Mouse (Mus musculus) erythroblast, embryonic 14.5 days (primary cell): ENCODE measurements around the gene A930018P22Rik. TPM values are rescaled to one million over a fixed set of nuclear protein-coding genes. Genes with fewer than 3 reads are reported as not detected.
"Not testable (repeated sequence)": the region's sequence is repeated elsewhere in the genome, so short reads cannot be mapped to it uniquely, and the experiment has no call there.

Experiments used
- H3K27me3 ChIP-seq: 2 replicates; pipeline ENCODE4 v1.6.1; 2012; ENCODE audit warnings: inconsistent platforms; ENCODE audit not compliant: control insufficient read depth
- H3K36me3 ChIP-seq: 2 replicates; pipeline ENCODE4 v1.6.1; 2012; ENCODE audit warnings: mild to moderate bottlenecking, inconsistent platforms; ENCODE audit not compliant: control insufficient read depth
- H3K4me1 ChIP-seq: 2 replicates; pipeline ENCODE4 v1.6.1; 2012; ENCODE audit warnings: inconsistent platforms; ENCODE audit not compliant: control insufficient read depth
- H3K4me3 ChIP-seq: replicated peaks from 2 replicates; pipeline ENCODE3; 2012; ENCODE audit warnings: moderate library complexity, mild to moderate bottlenecking, inconsistent platforms
- H3K9me3 ChIP-seq: 2 replicates; pipeline ENCODE4 v1.6.1; 2012; ENCODE audit warnings: low read length, inconsistent platforms, mixed read lengths; ENCODE audit not compliant: control insufficient read depth
- GATA1 ChIP-seq: IDR thresholded peaks from 2 replicates; pipeline ENCODE4 v1.6.1; 2012; ENCODE audit warnings: low read length, inconsistent platforms, mixed read lengths
- TAL1 ChIP-seq: IDR thresholded peaks from 3 replicates; pipeline ENCODE4 v1.6.1; 2012; ENCODE audit warnings: low read length, inconsistent platforms, mixed read lengths
- polyA plus RNA-seq: library from polyadenylated mRNA; stranded (reverse); fragments of >175 nt; gene quantifications from 2 replicates; pipeline ENCODE4 v1.2.3, GENCODE M21; 2012

Gene A930018P22Rik
- polyA plus RNA-seq: 0.86 and 0.96 TPM in 2 replicates

DNA sequence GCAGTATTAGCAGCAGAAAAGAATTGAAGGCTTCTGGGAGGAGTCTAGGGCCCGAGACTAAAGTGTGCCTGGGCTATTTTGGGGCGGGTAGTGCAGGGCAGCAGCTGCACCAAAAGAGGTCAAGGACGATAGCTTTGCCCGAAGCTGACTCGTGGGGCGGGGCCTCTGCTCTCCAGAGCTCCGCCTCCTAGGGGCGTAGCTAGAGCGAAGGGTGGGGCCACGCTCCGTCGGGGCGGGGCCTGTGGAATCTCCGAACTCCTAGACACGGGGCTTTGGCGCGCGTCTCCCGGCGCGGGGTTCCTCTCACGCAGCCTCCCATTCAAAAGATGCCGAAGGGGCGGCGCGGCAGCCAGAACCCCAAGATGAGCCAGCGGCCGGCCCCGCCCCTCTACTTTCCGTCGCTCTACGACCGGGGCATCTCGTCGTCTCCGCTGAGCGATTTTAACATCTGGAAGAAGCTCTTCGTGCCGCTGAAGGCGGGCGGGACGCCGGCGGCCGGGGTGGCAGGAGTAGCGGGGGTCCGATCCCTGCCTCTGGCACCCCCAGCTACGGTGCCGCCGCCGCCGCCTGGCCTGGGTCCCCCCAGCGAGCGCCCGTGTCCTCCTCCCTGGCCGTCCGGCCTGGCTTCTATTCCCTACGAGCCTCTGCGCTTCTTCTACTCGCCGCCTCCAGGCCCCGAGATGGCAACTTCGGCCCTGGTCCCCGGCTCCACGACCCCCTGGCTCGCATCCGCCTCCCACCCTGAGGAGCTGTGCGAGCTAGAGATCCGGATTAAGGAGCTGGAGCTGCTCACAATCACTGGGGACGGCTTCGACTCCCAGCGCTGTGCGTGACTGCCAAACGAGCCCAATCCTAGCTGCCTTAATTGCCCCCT lies at the start of gene A930018P22Rik:
Gene A930018P22Rik (plus strand): TSS at position 265 of the 874 bp plus-strand sequence.
- Histone ChIP-seq H3K4me3 (peak within 1 kb of the TSS; percentile 72), H3K27me3 (peaks cover 34% of the 10 kb centered on the region), H3K36me3 (peaks cover 24% of the 10 kb centered on the region), H3K9me3 (peaks cover 2% of the 10 kb centered on the region; the same call in 1 of the 2 replicates), H3K4me1 (peaks cover 74% of the 10 kb centered on the region)
- TF ChIP-seq TAL1: no peak
- TF ChIP-seq GATA1: no peak

DNA sequence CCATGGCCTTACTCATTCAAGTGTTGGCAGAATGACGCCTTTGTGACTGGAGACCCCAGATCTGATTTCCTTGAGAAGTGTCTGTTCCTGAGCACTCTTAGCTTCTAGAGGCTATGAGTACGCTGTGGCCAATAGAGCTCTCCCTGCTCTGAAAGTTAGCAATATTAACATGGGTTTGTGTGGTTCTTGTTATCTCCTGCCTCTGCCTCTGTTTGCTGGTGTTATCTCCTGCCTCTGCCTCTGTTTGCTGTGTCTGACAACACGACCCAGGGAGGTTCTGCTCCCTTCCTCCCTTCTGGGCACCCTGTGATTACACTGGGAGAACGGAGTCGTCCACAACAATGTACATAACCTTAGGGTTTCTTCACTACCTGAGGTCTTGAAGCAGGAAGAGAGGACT lies 44.3 kb upstream of the A930018P22Rik start:
- not testable (repeated sequence) for H3K9me3 ChIP-seq, H3K27me3 ChIP-seq
- TF ChIP-seq TAL1: peak; percentile 55
- TF ChIP-seq GATA1: peak; percentile 82
- peaks cover 17% of the 10 kb centered on the region for H3K36me3 ChIP-seq
- H3K4me1 ChIP-seq: peaks cover 51% of the 10 kb centered on the region
- H3K4me3 ChIP-seq: peak overlapping the region; percentile 36

DNA sequence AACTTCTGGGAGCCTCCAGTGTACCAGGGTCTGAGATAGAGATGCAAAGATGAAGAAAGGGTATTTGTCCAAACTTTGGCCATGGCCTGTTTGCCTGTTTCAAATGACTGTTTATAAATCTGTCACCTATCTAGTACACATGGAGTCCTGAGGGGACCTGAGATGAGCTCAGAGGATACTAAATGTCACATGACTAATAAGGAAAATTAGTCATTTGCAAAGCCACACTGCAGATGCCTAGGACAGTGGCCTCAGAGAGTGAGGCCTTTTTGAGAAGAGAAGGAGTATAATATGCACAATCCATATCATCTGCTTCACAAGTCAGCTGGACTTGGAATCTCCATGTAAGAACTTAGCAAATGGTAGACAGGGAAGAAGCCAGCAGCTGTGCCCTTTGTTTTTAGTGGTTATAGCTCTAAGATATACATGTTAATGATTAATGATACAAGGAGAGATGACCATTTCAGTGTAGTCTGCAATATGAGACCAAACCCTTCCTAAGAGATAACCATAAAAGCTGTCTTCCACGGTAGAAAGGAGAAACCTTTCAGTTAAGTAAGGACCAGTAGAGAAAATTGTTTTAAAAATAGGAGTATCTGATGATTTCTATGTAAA lies 41.0 kb upstream of the A930018P22Rik start:
- H3K4me1 ChIP-seq: peaks cover 55% of the 10 kb centered on the region
- not testable (repeated sequence) for H3K27me3 ChIP-seq, H3K4me3 ChIP-seq

DNA sequence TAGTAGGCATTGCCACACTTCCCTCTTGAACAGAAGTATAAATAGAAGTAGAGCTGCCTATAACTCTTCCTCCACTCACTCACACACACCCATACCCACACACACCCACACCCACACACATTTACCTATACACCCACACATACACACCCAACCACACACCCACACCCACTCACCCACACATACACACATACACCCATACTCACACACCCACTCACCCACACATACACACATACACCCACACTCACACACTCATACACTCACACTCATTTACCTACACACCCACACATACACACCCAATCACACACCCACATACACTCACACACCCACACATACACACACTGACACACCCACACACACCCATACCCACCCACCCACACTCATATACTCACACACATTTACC lies 40.1 kb upstream of the A930018P22Rik start:
- Histone ChIP-seq H3K36me3 (peaks cover 23% of the 10 kb centered on the region), H3K4me3 (no peak overlapping the region), H3K4me1 (peaks cover 50% of the 10 kb centered on the region), H3K27me3 (no peaks in the 10 kb centered on the region), H3K9me3 (peaks cover 6% of the 10 kb centered on the region)
- TF ChIP-seq TAL1 (no peak), GATA1 (no peak)

More for the DNA sequence above, 41.0 kb upstream of the A930018P22Rik start:
- H3K36me3 ChIP-seq: peaks cover 23% of the 10 kb centered on the region
- not testable (repeated sequence) for H3K9me3 ChIP-seq

DNA sequence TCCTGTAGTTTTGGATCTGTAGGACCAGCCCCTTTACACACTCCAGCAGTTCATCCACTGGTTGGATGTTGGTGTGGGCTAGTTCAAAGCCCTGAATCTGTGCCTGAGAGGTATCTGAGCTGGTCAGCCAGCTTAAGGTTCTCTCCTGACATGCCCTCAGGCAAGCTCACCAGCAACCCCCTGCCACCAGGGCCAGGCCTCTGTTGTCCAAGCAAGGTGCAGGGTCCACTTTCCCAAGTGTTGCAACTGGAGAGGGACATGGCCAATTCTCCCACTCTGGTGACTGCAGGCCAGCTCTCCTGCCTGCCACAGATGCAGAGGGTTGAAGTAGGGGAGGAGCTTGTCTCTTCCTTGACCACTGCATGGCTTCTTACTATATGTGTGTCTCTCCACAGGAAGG lies 38.5 kb upstream of the A930018P22Rik start:
- Histone ChIP-seq H3K36me3 (peaks cover 24% of the 10 kb centered on the region), H3K4me1 (peaks cover 38% of the 10 kb centered on the region)
- not testable (repeated sequence) for H3K4me3 ChIP-seq, H3K9me3 ChIP-seq, H3K27me3 ChIP-seq

DNA sequence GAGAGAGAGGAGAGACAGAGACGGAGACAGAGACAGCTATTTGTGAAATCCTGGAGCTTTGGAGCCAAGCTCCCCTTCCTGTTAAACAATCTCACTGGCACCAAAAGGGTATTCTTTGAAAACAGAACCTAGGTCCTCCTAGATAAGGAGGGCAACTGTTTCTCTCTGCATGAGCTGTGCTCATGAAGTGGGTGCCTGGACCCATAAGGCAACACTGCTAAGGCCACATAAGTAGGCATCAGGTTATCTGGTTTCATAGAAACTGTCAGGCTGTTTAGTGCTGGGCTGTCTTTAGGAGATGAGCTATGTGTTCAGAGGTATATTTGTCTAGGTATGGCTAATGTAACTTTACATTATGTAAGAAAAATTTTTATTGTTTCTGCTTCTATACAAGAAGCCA lies 35.0 kb upstream of the A930018P22Rik start:
- peaks cover 32% of the 10 kb centered on the region for H3K4me1 ChIP-seq
- H3K9me3 ChIP-seq, H3K4me3 ChIP-seq: not testable (repeated sequence)

DNA sequence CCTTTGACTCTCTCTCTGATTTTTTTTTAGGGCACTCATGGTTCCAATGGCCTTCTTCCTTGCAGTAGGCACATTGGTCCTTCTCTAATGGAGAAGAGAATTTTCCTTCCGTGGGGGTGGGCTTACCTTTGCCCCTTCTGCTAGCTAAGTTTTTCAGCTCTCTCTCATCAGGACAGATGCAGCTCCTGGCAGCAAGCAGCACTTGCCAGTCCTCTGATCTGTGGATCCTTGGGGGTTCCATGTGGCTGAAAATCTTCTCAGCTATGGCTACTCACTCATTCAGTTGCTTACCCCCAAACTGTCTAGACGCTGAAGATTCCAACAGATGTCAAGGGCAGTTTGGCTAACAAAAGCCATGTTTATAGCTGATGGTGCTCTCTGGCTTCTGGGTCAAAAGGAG lies 29.3 kb upstream of the A930018P22Rik start:
- Histone ChIP-seq H3K9me3 (no peaks in the 10 kb centered on the region), H3K27me3 (no peaks in the 10 kb centered on the region), H3K4me1 (peaks cover 52% of the 10 kb centered on the region), H3K4me3 (no peak overlapping the region), H3K36me3 (peaks cover 4% of the 10 kb centered on the region)
- TF ChIP-seq GATA1 (no peak), TAL1 (no peak)

More for the DNA sequence above, 35.0 kb upstream of the A930018P22Rik start:
- peaks cover 13% of the 10 kb centered on the region for H3K36me3 ChIP-seq
- not testable (repeated sequence) for H3K27me3 ChIP-seq

DNA sequence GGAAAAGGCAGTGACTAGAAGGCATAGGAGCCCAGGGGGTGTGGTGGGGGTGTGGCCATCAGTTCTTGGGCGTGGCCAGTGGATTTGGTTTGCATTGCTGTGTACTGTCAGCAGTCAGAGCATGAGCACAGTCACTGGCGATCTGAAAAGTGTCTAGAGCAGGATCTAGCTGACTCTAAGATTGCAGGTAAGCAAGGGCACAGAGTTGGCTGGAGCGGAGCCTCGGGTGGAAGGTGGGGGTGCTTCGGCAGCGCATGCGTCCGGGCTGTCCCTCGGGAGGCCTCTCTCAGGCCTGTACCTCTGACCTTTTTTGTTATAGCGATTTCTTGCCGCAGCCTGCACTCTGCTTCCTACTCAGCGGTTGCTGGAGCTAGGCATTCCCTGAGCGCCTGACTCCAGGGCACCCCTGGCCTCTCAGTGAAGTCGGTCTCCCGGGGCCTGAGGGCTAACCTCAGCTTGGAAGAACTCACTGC lies 26.8 kb upstream of the A930018P22Rik start, which contains the start of gene Cd59a:
Gene Cd59a (plus strand): TSS at position 61 of the 473 bp plus-strand sequence.
- Histone ChIP-seq H3K36me3 (peaks cover 17% of the 10 kb centered on the region), H3K4me1 (peaks cover 74% of the 10 kb centered on the region), H3K27me3 (no peaks in the 10 kb centered on the region), H3K4me3 (peak within 1 kb of the TSS; percentile 81), H3K9me3 (no peaks in the 10 kb centered on the region)
- TF ChIP-seq TAL1 (no peak), GATA1 (no peak)

DNA sequence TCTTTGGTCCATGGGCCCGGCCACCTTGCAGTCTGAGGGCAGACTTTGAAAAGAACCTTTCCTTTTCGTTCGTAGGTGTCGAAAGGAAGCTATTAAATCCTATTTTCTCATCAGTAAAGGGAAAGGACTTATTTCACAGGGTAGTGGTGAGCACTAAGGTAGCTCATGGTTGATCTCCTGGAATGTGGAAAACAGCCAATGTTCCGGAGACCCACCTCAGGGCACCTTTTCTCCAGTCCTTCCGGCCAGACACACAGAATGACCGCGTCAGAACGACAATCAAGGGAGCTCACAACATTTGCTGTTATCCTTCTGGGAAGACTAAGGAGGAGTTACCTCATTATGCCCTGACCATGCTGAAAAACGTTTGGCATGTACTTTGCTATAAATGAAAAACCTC lies 26.3 kb upstream of the A930018P22Rik start:
- Histone ChIP-seq H3K9me3 (no peaks in the 10 kb centered on the region), H3K4me3 (peak overlapping the region; percentile 81), H3K36me3 (peaks cover 18% of the 10 kb centered on the region), H3K4me1 (peaks cover 72% of the 10 kb centered on the region), H3K27me3 (no peaks in the 10 kb centered on the region)
- no peak for TF ChIP-seq TAL1
- no peak for TF ChIP-seq GATA1

DNA sequence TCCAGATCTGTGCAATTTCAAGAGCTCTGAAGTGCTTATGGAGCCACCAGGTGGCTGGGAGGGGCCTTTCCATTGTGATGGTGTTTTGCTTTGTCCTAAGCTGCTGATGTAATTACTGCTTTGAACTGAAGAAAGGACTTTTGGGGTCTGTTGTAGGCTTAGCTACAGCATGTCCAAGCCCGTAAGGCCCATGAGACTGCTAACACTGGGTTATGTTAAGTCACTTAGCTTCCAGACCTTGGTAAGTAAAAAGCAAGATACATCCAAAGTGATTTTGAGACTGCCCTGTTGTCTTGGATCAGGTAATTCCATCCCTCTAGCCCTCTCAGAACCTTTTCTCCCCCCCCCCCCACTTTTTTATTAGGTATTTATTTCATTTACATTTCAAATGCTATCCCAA lies 25.8 kb upstream of the A930018P22Rik start:
- not testable (repeated sequence) for H3K27me3 ChIP-seq, H3K9me3 ChIP-seq
- peaks cover 21% of the 10 kb centered on the region for H3K36me3 ChIP-seq
- peak overlapping the region; percentile 81 for H3K4me3 ChIP-seq
- H3K4me1 ChIP-seq: peaks cover 70% of the 10 kb centered on the region

DNA sequence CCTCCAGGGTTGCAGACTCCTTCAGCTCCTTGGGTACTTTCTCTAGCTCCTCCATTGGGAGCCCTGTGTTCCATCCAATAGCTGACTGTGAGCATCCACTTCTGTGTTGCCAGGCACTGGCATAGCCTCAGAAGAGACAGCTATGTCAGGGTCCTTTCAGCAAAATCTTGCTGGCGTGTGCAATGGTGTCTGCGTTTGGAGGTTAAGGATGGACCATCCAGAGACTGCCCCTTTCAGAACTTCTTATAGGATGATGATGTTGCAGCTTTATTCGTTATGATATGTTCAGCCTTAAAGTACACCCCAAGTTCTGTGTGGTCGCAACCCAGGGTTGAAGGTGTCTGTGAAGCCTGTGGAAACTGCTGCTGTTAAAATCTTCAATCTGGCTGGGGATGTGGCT lies 25.2 kb upstream of the A930018P22Rik start:
- peak overlapping the region; percentile 55 for H3K4me3 ChIP-seq
- H3K4me1 ChIP-seq: peaks cover 68% of the 10 kb centered on the region
- H3K36me3 ChIP-seq: peaks cover 25% of the 10 kb centered on the region
- H3K9me3 ChIP-seq, H3K27me3 ChIP-seq: not testable (repeated sequence)
